8 mouse cellular contexts compared by ENCODE assay signal in genomic region chr10:81266211-81267105, GRCm38 (mm10). TPM values are rescaled to one million over a fixed set of nuclear protein-coding genes. Genes with fewer than 3 reads are reported as not detected.
DNase-seq lines count a peak whose midpoint lies in the region; ATAC-seq lines count a peak whose summit lies in the region.

Gene Mrpl54, minus strand, starts transcription at chr10:81266934.
Gene Apba3, plus strand, starts transcription at chr10:81266960.

- H3K27me3 ChIP-seq in hindbrain, embryonic 13.5 days = no peaks in the 10 kb centered on the region

- H3K9me3 ChIP-seq in hindbrain, embryonic 13.5 days = no peaks in the 10 kb centered on the region

- peak; percentile 91 for ATAC-seq in hindbrain, embryonic 13.5 days (ENCODE audit: low FRiP score)

- peaks cover 51% of the 10 kb centered on the region for H3K36me3 ChIP-seq in hindbrain, embryonic 13.5 days

- H3K27ac ChIP-seq in hindbrain, embryonic 13.5 days = peak within 1 kb of the TSS; percentile 88

- under 1% methylated on average over 48 of the region's 48 CpGs for WGBS in hindbrain, embryonic 13.5 days

- DNase-seq in NIH3T3 (ENCODE audit: low read depth) = peak; percentile 99
- DNase-seq in cerebellum, postnatal 10 days = peak; percentile 97 to 98
- DNase-seq in frontal cortex, postnatal 14 days (ENCODE audit: low spot score in 2 of 2) = peak; percentile 90 to 93
- peak; percentile 91 to 97 for DNase-seq in layer of hippocampus, postnatal 25 days (ENCODE audit: extremely low spot score in 1 of 2, low spot score in 1 of 2)
- peak; percentile 96 for DNase-seq in lung, postnatal 25 days (ENCODE audit: low spot score)
- DNase-seq in retina, embryonic 14.5 days (ENCODE audit: low spot score) = peak; percentile 97
- DNase-seq in thymus, postnatal 4 days = peak; percentile 99

- peak within 1 kb of the TSS; percentile 82 for H3K4me2 ChIP-seq in hindbrain, embryonic 13.5 days

- H3K4me1 ChIP-seq in hindbrain, embryonic 13.5 days (replicated peaks) = peaks cover 28% of the 10 kb centered on the region

- peak within 1 kb of the TSS; percentile 67 for H3K4me3 ChIP-seq in hindbrain, embryonic 13.5 days

- H3K9ac ChIP-seq in hindbrain, embryonic 13.5 days = peak within 1 kb of the TSS; percentile 82

RNA-seq across cellular contexts. Expression of gene Mrpl54, which starts in this region (rescaled TPM):
- 134 and 144 TPM in 2 replicates for polyA plus RNA-seq in hindbrain, embryonic 13.5 days (2015; fragmentation: Nextera tagmentation; extraction: Ambion mirVana)
- total RNA-seq in layer of hippocampus, postnatal 25 days (2021) = 10 to 100 TPM; 38.6 to 44.0 TPM

RNA-seq across cellular contexts. Expression of gene Apba3, which starts in this region (rescaled TPM):
- 29.7 and 30.6 TPM in 2 replicates for polyA plus RNA-seq in hindbrain, embryonic 13.5 days (2015; fragmentation: Nextera tagmentation; extraction: Ambion mirVana)
- 10 to 100 TPM; 35.4 to 39.5 TPM for total RNA-seq in layer of hippocampus, postnatal 25 days (2021)

Comparison
In these comparisons a context has a peak if more than half of its experiments do, and no peak if none do; other contexts are left out.
1. Peak in every context shown above with its lines: DNase-seq, ATAC-seq, H3K4me3 ChIP-seq and H3K27ac ChIP-seq.